Mouse (Mus musculus): ENCODE data around the gene Setd1b.

DNA sequence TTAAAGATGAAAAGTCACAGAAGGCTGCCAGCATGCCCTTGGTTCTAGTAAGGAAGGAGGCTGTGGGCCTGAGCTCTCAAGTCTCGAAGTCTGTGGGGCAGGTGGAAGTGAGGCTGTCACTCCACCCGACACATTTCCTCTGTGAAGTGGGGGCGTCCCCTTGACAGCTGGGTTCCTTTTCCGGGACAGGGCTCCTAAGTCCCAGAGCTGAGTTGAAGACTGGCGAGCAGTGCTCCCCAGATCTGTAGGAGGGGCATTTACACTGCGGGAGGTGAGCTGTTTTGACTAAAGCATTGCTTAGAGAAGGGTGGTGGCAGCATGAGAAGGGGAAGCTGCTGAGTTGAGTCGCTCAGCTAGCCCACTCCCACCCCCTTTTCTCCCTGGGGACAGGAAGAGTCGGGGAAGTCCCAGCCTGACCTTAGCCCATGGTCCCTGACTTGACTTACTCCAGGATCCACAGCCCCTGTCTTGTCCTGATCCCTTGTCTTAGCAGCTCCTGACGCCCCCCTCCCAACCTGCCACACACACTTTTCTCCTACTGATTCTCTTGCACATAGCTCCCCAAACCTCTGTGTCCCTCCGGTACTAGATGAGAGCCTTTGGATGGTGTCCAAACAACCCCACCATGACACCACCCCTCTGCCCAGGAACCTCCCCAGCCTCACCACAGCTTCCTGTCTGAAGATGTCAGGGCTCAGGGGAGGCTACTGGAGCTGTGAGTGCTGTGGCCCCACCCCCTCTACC is 13.4 kb upstream of the Setd1b start:
- TF ChIP-seq POLR2A (IDR thresholded peaks at IDR 0.05; ENCODE audit: borderline replicate concordance, low read depth, low read length) (no peak), CTCF (IDR thresholded peaks at IDR 0.05; ENCODE audit: low read depth, low read length) (no peak)
